Comparison of ENCODE assay signal across 8 mouse cellular contexts in the genomic region with DNA sequence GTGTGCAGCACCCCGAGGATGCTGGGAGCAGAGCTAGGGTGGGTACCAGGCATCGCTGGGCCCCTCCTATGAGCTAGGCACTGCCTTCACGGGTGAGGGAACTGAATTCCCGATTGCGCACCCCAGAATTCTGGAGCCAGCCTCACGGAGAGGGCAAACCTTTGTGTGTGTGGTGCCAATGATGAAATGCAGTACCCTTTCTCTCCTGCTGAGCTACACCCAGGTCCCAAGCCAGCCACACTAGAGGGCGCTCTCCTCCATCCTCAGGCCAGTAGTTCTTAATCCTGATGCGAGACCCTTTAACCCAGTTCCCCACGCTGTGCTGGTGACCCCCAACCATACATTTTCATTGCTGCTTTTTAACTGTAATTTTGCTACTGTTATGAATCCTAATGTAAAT.
DNase-seq lines count a peak whose midpoint lies in the region; ATAC-seq lines count a peak whose summit lies in the region.

No protein-coding gene starts in this region.

- no peaks in the 10 kb centered on the region for H3K9me3 ChIP-seq in forebrain, embryonic 10.5 days
- H3K9me3 ChIP-seq in forebrain, embryonic 15.5 days = no peaks in the 10 kb centered on the region
- no peaks in the 10 kb centered on the region for H3K9me3 ChIP-seq in embryonic facial prominence, embryonic 11.5 days (replicated peaks; ENCODE audit: control insufficient read depth, low read length)
- no peaks in the 10 kb centered on the region for H3K9me3 ChIP-seq in heart, embryonic 15.5 days (replicated peaks)

- no peak overlapping the region for H3K4me2 ChIP-seq in forebrain, embryonic 15.5 days (replicated peaks)
- no peak overlapping the region for H3K4me2 ChIP-seq in embryonic facial prominence, embryonic 11.5 days (ENCODE audit: low read depth, low read length)
- no peak overlapping the region for H3K4me2 ChIP-seq in heart, embryonic 15.5 days

- DNase-seq in forebrain, embryonic 10.5 days (ENCODE audit: extremely low spot score, low spot score) = peak; percentile 67
- peak; percentile 40 for DNase-seq in WW6 (ENCODE audit: low read depth, low spot score)
- peak; percentile 83 for DNase-seq in embryonic facial prominence, embryonic 11.5 days (ENCODE audit: low spot score)
- peak; percentile 51 to 70 for DNase-seq in layer of hippocampus, postnatal 36 days
- peak; percentile 89 for DNase-seq in testis, postnatal 10 days (ENCODE audit: low spot score)

- H3K27me3 ChIP-seq in forebrain, embryonic 10.5 days (ENCODE audit: poor library complexity, severe bottlenecking) = peaks cover 27% of the 10 kb centered on the region
- no peaks in the 10 kb centered on the region for H3K27me3 ChIP-seq in forebrain, embryonic 15.5 days
- H3K27me3 ChIP-seq in embryonic facial prominence, embryonic 11.5 days (ENCODE audit: control insufficient read depth, insufficient read depth, low read length) = no peaks in the 10 kb centered on the region
- no peaks in the 10 kb centered on the region for H3K27me3 ChIP-seq in heart, embryonic 15.5 days

- WGBS in forebrain, embryonic 10.5 days = 28% methylated on average over 9 of the region's 9 CpGs
- WGBS in forebrain, embryonic 15.5 days = 15% methylated on average over 9 of the region's 9 CpGs
- 25% methylated on average over 9 of the region's 9 CpGs for WGBS in embryonic facial prominence, embryonic 11.5 days
- 31% methylated on average over 9 of the region's 9 CpGs for WGBS in heart, embryonic 15.5 days

- no peak for ATAC-seq in forebrain, embryonic 15.5 days (replicated peaks)
- no peak for ATAC-seq in embryonic facial prominence, embryonic 11.5 days (replicated peaks; ENCODE audit: insufficient number of reproducible peaks, low FRiP score, low TSS enrichment, low read depth)
- no peak for ATAC-seq in heart, embryonic 15.5 days (replicated peaks; ENCODE audit: insufficient number of reproducible peaks, insufficient read depth, low FRiP score, low read depth)
- peak; percentile 67 for ATAC-seq in monocyte, adult 5-6 weeks (replicated peaks; ENCODE audit: insufficient number of reproducible peaks, low FRiP score, low TSS enrichment, poor library complexity, severe bottlenecking)

- H3K9ac ChIP-seq in forebrain, embryonic 15.5 days (replicated peaks) = no peak overlapping the region
- no peak overlapping the region for H3K9ac ChIP-seq in embryonic facial prominence, embryonic 11.5 days (replicated peaks; ENCODE audit: low read length)
- no peak overlapping the region for H3K9ac ChIP-seq in heart, embryonic 15.5 days

- H3K36me3 ChIP-seq in forebrain, embryonic 10.5 days (replicated peaks) = peaks cover 25% of the 10 kb centered on the region
- H3K36me3 ChIP-seq in forebrain, embryonic 15.5 days = no peaks in the 10 kb centered on the region
- H3K36me3 ChIP-seq in embryonic facial prominence, embryonic 11.5 days (replicated peaks; ENCODE audit: control insufficient read depth, insufficient read depth, low read depth, low read length) = peaks cover 5% of the 10 kb centered on the region
- H3K36me3 ChIP-seq in heart, embryonic 15.5 days = peaks cover 21% of the 10 kb centered on the region; the same call in 1 of the 2 replicates

- peaks cover 61% of the 10 kb centered on the region for H3K4me1 ChIP-seq in forebrain, embryonic 10.5 days
- H3K4me1 ChIP-seq in forebrain, embryonic 15.5 days = peaks cover 33% of the 10 kb centered on the region
- H3K4me1 ChIP-seq in embryonic facial prominence, embryonic 11.5 days (ENCODE audit: control insufficient read depth, insufficient read depth, low read length) = peaks cover 14% of the 10 kb centered on the region
- H3K4me1 ChIP-seq in heart, embryonic 15.5 days (replicated peaks) = peaks cover 89% of the 10 kb centered on the region

- H3K27ac ChIP-seq in forebrain, embryonic 10.5 days = peak overlapping the region; percentile 57
- no peak overlapping the region for H3K27ac ChIP-seq in forebrain, embryonic 15.5 days (replicated peaks)
- H3K27ac ChIP-seq in embryonic facial prominence, embryonic 11.5 days (replicated peaks; ENCODE audit: low read depth, low read length) = no peak overlapping the region
- H3K27ac ChIP-seq in heart, embryonic 15.5 days = peak overlapping the region; percentile 32

- no peak overlapping the region for H3K4me3 ChIP-seq in forebrain, embryonic 10.5 days
- no peak overlapping the region for H3K4me3 ChIP-seq in forebrain, embryonic 15.5 days
- H3K4me3 ChIP-seq in embryonic facial prominence, embryonic 11.5 days (ENCODE audit: low read depth, low read length) = no peak overlapping the region
- H3K4me3 ChIP-seq in heart, embryonic 15.5 days = no peak overlapping the region

Comparison
In these comparisons a context has a peak if more than half of its experiments do, and no peak if none do; other contexts are left out.
1. H3K27ac ChIP-seq: peak in forebrain, embryonic 10.5 days (single experiment) and heart, embryonic 15.5 days (single experiment); none in forebrain, embryonic 15.5 days (single experiment) and embryonic facial prominence, embryonic 11.5 days (single experiment).
2. Peak in every context shown above with its lines, with median percentiles within 50 percentile points of each other: DNase-seq.